Mouse (Mus musculus) heart, embryonic 12.5 days (tissue): Measurements from ENCODE around the gene Igsf3. TPM values are rescaled to one million over a fixed set of nuclear protein-coding genes. Genes with fewer than 3 reads are reported as not detected.

ENCODE experiments used
- ATAC-seq: fragments of 200-750 bp; cut with Nextera tagmentation; 2 replicates; pipeline ENCODE4 v1.8.0; 2017; ENCODE audit warnings: moderate TSS enrichment, moderate library complexity; ENCODE audit not compliant: insufficient number of reproducible peaks, low FRiP score
- H3K27ac ChIP-seq: fragments of 300-500 bp; sonication (generic); 2 replicates; pipeline ENCODE4 v1.5.1; 2016; ENCODE audit warnings: mild to moderate bottlenecking, moderate library complexity; ENCODE audit not compliant: poor library complexity, severe bottlenecking
- H3K27me3 ChIP-seq: fragments of 300-500 bp; sonication (generic); replicated peaks from 2 replicates; pipeline ENCODE4 v1.6.1; 2016; ENCODE audit warnings: mild to moderate bottlenecking, moderate library complexity
- H3K36me3 ChIP-seq: fragments of 300-500 bp; sonication (generic); 2 replicates; pipeline ENCODE4 v1.6.1; 2016; ENCODE audit warnings: mild to moderate bottlenecking, moderate library complexity
- H3K4me1 ChIP-seq: fragments of 300-500 bp; sonication (generic); replicated peaks from 2 replicates; pipeline ENCODE4 v1.6.1; 2016; ENCODE audit warnings: mild to moderate bottlenecking
- H3K4me2 ChIP-seq: fragments of 300-500 bp; sonication (generic); 2 replicates; pipeline ENCODE4 v1.6.1; 2016; ENCODE audit warnings: mild to moderate bottlenecking, moderate library complexity
- H3K4me3 ChIP-seq: fragments of 300-500 bp; sonication (generic); 2 replicates; pipeline ENCODE4 v1.5.1; 2016; ENCODE audit warnings: mild to moderate bottlenecking
- H3K9ac ChIP-seq: fragments of 300-500 bp; sonication (generic); 2 replicates; pipeline ENCODE4 v1.6.1; 2016; ENCODE audit warnings: mild to moderate bottlenecking, moderate library complexity
- H3K9me3 ChIP-seq: fragments of 300-500 bp; sonication (generic); replicated peaks from 2 replicates; pipeline ENCODE4 v1.6.1; 2016; ENCODE audit warnings: mild to moderate bottlenecking, moderate library complexity
- WGBS: fragments of 180-500 bp; shearing (Covaris S2); methylation state at CpG from one replicate; pipeline ENCODE4 v1.1.7; 2016; 5-methylcytosine and 5-hydroxymethylcytosine counted together
- polyA plus RNA-seq: library from polyadenylated mRNA; unstranded; fragments of >200 nt; fragmentation: Nextera tagmentation; extraction: Ambion mirVana; gene quantifications from 2 replicates; pipeline ENCODE4 v1.2.1, GENCODE M21; 2016

The Igsf3 gene
- polyA plus RNA-seq, 1 experiment from 2014 or later: 46.8 TPM

DNA sequence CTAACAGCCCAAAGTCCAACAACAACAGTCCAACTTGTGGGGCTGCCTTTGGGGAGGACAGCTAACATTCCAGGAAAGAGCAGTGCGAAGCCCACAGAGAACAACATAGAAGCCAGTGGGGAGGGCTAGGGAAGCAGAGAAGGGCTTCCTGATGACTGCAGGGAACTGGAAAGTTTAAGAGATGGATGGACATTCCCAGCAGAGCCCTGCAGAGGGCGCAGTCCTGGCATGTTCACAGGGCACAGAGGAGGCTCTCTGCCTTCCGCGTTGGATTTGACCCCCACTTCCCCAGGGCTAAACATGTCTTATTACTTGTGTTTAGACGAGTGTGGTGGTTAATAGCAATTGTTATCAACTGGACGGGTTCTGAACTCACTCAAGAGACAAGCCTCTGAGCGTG, 111.3 kb downstream of the Igsf3 start:
- H3K36me3 ChIP-seq: no peaks in the 10 kb centered on the region

DNA sequence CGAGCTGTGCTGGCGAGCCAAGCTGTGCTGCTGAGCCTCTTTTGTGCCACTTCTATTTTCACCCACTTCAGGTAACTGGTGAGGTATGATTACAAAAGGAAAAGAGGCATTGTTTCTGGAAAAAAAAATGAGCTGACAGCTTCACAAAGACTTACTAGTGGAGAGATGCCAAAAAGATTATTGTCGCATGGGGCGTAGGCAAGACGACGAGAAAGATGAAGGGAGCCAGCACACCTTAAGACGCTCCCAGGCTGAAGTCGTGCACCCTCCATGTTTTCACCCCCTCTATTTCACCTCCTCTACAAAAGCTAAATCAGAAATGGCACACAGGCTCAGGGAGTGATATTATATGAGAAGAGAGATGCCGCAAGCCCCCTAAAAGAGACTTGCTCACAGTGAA, 113.6 kb downstream of the Igsf3 start:
- Histone ChIP-seq H3K4me2 (no peak overlapping the region), H3K4me3 (no peak overlapping the region), H3K27me3 (no peaks in the 10 kb centered on the region), H3K9me3 (no peaks in the 10 kb centered on the region), H3K27ac (no peak overlapping the region), H3K36me3 (no peaks in the 10 kb centered on the region), H3K9ac (no peak overlapping the region), H3K4me1 (peaks cover 6% of the 10 kb centered on the region; the same call in 1 of the 2 replicates)
- WGBS: 84% methylated on average over 9 of the region's 9 CpGs
- no peak for ATAC-seq

More for the DNA sequence above, 111.3 kb downstream of the Igsf3 start:
- Histone ChIP-seq H3K4me1 (no peaks in the 10 kb centered on the region), H3K4me2 (no peak overlapping the region), H3K27ac (no peak overlapping the region), H3K9ac (no peak overlapping the region), H3K27me3 (no peaks in the 10 kb centered on the region), H3K9me3 (no peaks in the 10 kb centered on the region), H3K4me3 (no peak overlapping the region)
- WGBS: 68% methylated on average over 7 of the region's 7 CpGs
- no peak for ATAC-seq

DNA sequence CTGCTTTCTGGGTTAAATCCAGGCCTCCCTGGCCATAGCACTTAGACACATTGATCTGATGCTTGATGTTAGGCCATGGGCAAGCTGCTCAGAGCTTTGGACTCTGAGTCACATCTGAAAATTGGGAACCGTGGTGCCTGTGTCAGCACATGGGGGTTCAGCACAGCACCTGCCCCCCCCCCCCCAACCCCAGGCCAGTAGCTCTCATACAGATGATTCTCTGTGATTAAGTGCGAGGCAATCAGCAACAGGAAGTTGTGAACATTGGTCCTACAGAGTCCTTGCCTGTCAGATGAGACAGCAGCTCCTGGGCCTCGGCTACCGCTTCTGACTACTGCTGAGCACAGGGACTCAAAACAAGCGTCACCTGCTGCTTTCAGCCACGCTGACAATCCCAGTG, 116.0 kb downstream of the Igsf3 start:
- peaks cover 6% of the 10 kb centered on the region; the same call in 1 of the 2 replicates for H3K4me1 ChIP-seq
- H3K9me3 ChIP-seq: no peaks in the 10 kb centered on the region
- 76% methylated on average over 6 of the region's 6 CpGs for WGBS
- H3K4me3 ChIP-seq: no peak overlapping the region
- H3K27ac ChIP-seq: no peak overlapping the region
- H3K9ac ChIP-seq: no peak overlapping the region
- H3K36me3 ChIP-seq: no peaks in the 10 kb centered on the region
- ATAC-seq: no peak
- no peaks in the 10 kb centered on the region for H3K27me3 ChIP-seq
- no peak overlapping the region for H3K4me2 ChIP-seq

DNA sequence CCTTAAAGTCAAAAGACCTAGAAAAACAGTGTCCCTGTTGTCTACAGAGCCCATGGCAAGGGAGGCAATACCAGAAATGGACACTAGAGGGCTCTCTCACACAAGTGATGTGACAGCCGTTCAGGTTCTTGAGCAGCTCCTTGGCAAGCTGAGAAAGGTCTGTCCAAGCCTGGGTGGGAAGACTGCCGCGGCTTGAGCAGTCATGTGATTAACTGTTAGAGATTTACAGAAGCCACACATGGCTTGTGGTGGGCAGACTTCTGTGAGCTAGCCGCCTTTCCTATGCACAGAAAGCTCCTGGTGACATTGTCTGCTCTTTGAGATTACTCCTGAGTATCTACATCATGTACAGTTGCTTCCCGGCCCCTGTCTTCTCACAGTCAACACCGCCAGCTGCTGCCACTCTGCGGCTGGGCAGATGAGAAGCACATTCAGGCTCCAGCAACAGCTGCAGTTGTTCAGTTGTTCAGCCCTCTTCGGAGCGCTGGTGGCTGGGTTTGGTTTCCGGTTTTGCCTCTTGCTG, 117.1 kb downstream of the Igsf3 start:
- no peak overlapping the region; the same call in 1 of the 2 replicates for H3K9ac ChIP-seq

DNA sequence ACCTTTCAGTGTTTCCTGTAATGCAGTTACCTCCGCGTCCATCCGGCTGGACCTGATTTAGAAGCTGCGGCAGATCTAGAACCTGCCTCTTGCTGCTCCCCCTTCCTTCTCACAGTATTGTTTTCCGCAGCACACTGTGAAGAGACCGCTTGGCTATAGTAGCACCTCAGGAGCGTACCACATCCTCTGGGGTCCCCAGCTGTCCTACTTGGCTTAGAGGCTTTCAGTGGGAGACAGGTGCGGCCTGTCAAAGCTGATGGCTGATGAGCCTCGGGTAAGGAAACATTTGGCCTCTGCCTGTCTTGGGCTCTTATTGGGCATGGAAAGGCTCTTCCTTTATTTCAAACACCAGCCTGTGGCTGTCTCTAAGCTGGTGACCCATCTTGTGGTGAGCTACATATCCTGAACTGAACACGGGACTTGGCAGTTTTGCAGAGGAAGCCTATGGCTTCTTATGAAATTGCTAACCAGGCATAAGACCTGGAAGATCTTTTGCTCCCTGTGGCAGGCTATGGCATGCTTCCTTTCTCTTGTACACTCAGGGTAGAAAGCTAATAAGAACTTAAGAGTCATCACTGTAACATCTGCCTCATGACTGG, 120.6 kb downstream of the Igsf3 start:
- no peak overlapping the region for H3K27ac ChIP-seq
- no peaks in the 10 kb centered on the region for H3K36me3 ChIP-seq
- no peaks in the 10 kb centered on the region for H3K9me3 ChIP-seq
- 89% methylated on average over 10 of the region's 10 CpGs for WGBS
- ATAC-seq: no peak
- no peaks in the 10 kb centered on the region for H3K27me3 ChIP-seq
- peaks cover 36% of the 10 kb centered on the region for H3K4me1 ChIP-seq
- no peak overlapping the region for H3K9ac ChIP-seq
- H3K4me2 ChIP-seq: no peak overlapping the region
- no peak overlapping the region for H3K4me3 ChIP-seq

More for the DNA sequence above, 117.1 kb downstream of the Igsf3 start:
- ATAC-seq: peak; percentile 45
- Histone ChIP-seq H3K4me2 (peak overlapping the region; percentile 40), H3K27me3 (no peaks in the 10 kb centered on the region), H3K4me1 (peaks cover 10% of the 10 kb centered on the region; the same call in 1 of the 2 replicates), H3K4me3 (no peak overlapping the region), H3K27ac (no peak overlapping the region), H3K9me3 (no peaks in the 10 kb centered on the region), H3K36me3 (no peaks in the 10 kb centered on the region)
- WGBS: 37% methylated on average over 10 of the region's 10 CpGs

DNA sequence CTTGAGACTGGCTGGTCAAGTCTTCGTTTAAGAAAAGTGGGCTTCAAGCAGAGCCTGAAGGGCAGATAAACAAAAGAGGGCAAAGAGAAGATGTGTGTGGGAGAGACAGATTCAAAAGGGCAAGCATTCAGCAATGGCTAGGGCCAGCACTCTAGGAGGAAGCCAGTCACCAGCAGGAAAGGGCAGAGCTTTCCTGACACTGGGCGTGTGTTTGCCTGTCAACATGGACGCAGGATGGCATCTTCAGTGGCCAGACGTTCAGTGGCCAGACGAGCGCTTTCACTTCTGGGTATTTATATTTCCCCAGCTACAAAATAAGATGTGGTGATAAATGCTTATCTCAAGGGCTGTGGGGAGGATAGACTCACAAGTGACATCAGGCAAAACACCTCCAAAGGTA, 123.0 kb downstream of the Igsf3 start:
- no peak overlapping the region for H3K4me2 ChIP-seq
- no peaks in the 10 kb centered on the region for H3K36me3 ChIP-seq
- no peak overlapping the region for H3K27ac ChIP-seq
- no peak overlapping the region for H3K9ac ChIP-seq
- no peak overlapping the region for H3K4me3 ChIP-seq
- H3K9me3 ChIP-seq: no peaks in the 10 kb centered on the region
- H3K27me3 ChIP-seq: no peaks in the 10 kb centered on the region
- ATAC-seq: no peak
- peaks cover 31% of the 10 kb centered on the region for H3K4me1 ChIP-seq
- 50% methylated on average over 6 of the region's 6 CpGs for WGBS

DNA sequence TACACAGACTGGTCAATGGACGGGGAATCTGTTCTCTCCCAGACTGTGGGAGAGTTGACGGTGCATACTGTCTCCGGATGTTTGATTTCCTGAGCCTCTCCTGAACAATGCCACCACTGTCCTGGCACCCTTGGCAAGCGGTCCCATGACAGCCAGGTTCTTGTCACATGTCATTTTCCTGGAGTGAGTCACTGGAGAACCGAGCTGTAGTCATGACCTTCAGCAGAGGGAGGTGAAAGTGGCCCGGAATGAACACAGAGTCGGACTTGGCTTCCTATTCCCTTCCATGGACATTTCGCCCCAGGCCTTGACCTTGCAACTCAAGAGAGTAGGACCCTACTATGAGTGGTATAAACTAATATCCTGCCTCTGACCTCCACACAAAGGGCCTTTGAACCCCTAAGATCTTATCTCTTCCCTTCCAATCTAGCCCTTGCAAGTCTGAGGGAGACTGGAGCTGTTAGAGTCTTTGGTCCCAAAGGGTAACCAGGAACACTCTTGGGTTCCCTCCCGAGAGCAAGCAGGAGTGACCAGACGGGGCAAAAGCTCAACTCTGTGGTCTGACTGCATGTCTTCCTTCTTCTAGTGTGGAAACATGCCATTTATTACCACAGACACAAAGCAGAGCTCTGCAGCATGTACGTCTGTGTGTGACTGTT, 123.6 kb downstream of the Igsf3 start:
- 41% methylated on average over 11 of the region's 11 CpGs for WGBS
- H3K9me3 ChIP-seq: no peaks in the 10 kb centered on the region
- H3K27ac ChIP-seq: peak overlapping the region; percentile 36
- H3K9ac ChIP-seq: 0 out of 2 replicates have a peak overlapping the region, but pooled peaks have one; percentile 12
- H3K36me3 ChIP-seq: no peaks in the 10 kb centered on the region
- no peak overlapping the region for H3K4me2 ChIP-seq
- no peak overlapping the region for H3K4me3 ChIP-seq
- peaks cover 31% of the 10 kb centered on the region for H3K4me1 ChIP-seq
- H3K27me3 ChIP-seq: no peaks in the 10 kb centered on the region
- ATAC-seq: no peak

DNA sequence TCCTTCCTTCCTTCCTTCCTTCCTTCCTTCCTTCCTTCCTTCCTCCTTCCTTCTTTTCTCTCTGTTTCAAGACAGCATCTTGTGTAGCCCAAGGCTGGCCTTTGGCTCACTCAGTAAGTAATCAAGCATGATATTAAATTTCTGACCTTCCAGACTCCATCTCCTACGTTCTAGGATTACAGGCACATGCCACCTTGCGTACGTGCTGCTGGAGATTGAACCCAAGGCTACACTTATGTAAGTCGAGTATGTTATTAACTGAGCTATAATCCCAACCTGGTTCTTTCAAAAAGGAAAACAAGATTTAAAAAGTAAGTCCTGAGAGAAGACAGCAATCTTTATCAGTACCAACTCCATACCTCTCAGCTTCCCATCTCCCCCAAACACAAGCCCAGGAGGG, 124.7 kb downstream of the Igsf3 start:
- Histone ChIP-seq H3K36me3 (no peaks in the 10 kb centered on the region), H3K4me1 (peaks cover 42% of the 10 kb centered on the region), H3K27me3 (no peaks in the 10 kb centered on the region), H3K9ac (no peak overlapping the region), H3K9me3 (no peaks in the 10 kb centered on the region), H3K27ac (no peak overlapping the region), H3K4me2 (no peak overlapping the region), H3K4me3 (no peak overlapping the region)
- ATAC-seq: no peak
- 80% methylated on average over 4 of the region's 4 CpGs for WGBS

DNA sequence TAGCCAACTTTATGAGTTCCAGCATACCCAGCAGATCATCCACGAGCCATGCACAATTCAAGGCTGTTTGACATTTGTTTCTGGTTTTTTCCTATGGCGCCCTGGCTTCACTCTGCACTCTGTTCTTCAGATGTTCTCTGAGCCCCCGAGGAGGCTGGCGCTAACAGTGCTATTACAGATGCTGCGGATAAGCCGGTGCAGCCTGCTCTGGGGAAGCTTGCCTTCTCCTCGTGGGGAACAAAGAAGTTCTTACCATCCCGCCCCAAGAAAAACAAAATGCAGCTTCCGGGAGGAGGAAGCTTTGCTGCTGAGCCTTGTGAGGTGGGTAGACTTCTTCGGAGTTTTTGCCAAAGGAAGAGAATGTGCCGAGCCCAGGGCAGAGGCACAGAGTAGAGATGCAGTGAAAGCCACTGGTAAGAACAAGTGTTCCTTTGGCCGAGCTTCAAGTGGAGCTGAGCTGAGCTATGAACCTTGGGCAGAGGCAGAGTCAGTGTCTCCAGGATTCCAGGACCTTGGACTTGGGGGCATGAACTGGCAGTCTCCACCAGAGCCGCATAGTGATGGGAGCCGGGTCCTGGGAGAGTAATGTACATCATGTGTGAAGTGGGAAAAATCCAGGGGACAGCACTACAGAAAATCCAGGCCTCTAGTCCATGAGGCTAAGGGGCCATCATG, 125.3 kb downstream of the Igsf3 start:
- Histone ChIP-seq H3K9ac (no peak overlapping the region), H3K4me2 (peak overlapping the region; percentile 7; the same call in 1 of the 2 replicates), H3K27ac (no peak overlapping the region), H3K4me3 (no peak overlapping the region), H3K9me3 (no peaks in the 10 kb centered on the region), H3K36me3 (no peaks in the 10 kb centered on the region), H3K4me1 (peaks cover 48% of the 10 kb centered on the region), H3K27me3 (no peaks in the 10 kb centered on the region)
- no peak for ATAC-seq
- 35% methylated on average over 14 of the region's 14 CpGs for WGBS

DNA sequence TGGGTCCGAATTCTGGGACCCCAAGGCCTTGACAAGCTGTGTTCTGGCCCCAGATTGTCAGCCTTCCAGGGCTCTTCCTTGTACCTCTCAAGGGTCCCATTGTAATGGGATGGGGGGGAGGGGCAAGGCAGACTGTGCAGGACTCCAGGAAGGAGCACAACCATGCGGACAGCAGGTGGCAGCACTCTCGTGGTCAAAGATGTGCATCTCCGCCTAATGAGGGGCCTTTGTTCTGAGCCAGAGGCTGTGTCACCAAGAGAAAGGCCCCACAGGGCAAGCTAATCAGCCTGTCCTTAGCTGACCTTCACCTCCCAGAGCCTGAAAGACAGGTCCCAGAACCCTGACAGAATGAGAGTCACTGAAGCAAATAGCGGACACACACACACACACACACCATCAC, 129.3 kb downstream of the Igsf3 start:
- Histone ChIP-seq H3K27me3 (no peaks in the 10 kb centered on the region), H3K4me3 (no peak overlapping the region), H3K36me3 (no peaks in the 10 kb centered on the region), H3K9ac (peak overlapping the region; percentile 50; the same call in 1 of the 2 replicates), H3K27ac (peak overlapping the region; percentile 84), H3K9me3 (no peaks in the 10 kb centered on the region), H3K4me2 (peak overlapping the region; percentile 55; the same call in 1 of the 2 replicates), H3K4me1 (peaks cover 53% of the 10 kb centered on the region)
- WGBS: 20% methylated on average over 5 of the region's 5 CpGs
- peak; percentile 75 for ATAC-seq
